Mouse (Mus musculus) left cerebral cortex, adult 9 months (tissue): ENCODE measurements around the gene Fuk.
"Not testable (repeated sequence)": the region's sequence is repeated elsewhere in the genome, so short reads cannot be mapped to it uniquely, and the experiment has no call there.

ENCODE experiments used
- DNase-seq, 2 experiments: peaks; one replicate each; pipeline ENCODE4 v3.0.0; 2022; ENCODE audit warnings: low spot score in 2 of 2

The Fuk gene

DNA sequence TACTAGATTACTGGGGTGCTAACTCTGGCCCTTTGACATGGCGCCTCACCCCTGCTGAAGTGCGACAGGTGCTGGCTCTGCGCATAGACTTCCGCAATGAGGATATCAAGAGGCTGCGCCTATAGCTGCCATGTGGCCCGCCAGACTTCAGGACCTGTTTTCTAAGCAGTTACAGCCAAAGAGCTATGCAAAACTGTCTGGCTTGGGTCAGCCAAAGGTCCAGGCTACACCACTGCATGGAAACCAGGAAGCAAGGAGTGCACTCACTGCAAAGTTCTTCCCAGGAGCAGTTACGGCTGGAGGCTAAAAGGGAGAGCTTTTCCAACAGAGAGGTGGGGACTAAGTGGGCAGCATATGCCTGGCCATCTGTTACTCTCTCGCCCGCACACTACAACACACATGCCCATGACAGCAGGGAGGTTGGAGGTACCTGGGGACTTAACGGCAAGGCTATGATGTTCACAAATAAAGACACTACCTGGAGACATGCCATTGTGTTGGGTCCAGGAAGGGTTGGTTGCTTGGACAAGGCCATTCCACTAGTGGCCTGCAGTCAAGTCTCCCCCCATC lies 20.5 kb downstream of the Fuk start:
- DNase-seq = peak in 1 of 2 experiments; percentile 60

DNA sequence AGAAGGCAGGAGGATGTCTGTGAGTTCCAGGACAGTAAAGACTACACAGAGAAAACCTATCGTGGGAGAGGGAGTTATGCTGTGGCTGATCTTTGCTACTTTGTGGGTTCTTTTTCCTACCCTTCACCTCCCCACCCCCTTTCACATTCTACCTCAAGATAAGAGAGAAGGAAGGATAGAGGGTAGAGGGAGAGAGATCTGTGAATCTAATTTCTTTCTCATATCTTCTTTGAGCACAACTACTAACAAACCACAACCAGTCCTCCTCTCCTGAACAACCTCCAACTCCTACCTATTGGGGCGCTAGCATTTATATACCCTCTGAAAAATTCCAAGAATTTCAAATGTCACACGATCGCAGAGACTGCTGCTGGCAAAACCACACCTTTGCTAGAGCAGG lies 24.4 kb downstream of the Fuk start:
- no peak for DNase-seq

DNA sequence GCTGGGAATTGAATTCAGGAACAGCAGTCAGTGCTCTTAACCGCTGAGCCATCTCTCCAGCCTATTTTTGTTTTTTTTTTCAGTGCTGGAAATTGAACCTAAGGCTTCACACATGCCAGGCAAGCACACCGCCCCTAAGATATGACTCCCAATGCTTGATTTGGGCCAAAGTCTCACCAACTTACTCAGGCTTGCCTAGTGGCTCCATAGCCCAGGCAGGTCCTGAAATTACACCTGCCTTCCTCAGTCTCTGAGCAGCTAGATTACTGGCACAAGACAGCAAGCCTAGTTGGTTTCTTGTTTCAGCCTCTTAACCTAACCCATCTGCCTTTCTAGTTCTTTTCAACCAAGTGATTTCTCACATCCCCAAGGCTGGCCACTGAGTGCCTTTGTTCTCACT lies 31.8 kb downstream of the Fuk start:
- no peak for DNase-seq

DNA sequence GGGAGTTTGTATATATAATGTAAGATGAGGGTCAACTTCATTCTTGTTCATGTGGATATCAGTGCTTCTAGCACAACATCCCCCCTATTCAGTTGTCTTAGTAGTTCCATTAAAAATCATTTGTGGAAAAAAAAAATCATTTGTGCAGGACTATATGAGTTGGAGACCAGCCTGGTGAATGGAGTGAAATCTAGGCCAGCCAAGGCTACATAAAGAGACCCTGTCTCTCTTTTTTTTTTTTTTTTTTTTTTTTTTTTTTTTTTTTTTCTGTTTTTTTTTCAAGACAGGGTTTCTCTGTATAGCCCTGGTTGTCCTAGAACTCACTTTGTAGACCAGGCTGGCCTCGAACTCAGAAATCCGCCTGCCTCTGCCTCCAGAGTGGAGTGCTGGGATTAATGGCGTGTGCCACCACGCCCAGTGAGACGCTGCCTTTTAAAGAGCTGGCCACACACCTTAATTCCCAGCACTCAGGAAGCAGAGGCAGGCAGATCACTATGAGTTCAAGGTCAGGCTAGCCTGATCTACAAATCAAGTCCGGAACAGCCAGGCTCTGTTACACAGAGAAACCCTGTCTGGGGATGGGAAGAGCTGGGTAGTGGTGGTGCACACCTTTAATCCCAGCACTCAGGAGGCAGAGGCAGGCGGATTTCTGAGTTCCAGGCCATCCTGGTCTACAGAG lies 40.8 kb downstream of the Fuk start:
- DNase-seq = not testable (repeated sequence)

DNA sequence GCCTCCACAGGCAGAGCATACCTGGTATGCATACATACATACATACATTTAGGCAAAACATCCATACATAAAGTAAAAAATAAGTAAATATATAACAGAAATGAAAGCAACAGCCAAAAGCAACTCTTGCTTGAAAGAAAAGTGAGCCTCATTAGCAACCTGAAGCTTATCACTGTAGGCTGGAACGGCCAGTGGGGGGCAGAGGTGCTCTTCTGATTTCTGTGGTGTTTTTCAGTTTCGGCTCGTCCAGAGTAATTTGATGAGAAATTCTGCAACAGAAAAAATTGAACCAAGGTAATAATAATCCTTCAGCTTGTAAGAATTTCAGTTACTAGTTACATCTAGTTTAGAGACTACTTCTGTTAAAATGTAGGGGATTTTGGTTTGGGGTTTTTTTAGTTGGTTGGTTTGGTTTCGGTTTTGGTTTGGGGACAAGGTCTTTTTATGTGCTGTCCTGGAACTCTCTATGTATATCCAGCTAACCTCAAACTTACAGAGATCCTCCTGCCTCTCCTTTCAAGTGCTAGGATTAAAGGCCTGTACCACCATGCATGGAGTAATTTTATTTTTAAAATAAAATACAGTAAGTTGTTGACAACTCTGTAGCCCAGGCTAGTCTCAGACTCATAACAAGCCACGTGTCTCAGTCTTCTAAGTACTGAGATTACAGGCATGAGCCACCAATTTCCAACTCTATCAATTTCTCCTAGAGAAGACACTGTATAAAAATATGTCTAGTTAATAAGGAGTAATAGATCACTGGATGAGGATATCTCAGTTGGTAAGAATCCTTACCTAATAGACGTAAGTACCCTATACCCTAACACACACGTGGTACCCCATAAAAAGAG lies 42.4 kb downstream of the Fuk start:
- DNase-seq = no peak

DNA sequence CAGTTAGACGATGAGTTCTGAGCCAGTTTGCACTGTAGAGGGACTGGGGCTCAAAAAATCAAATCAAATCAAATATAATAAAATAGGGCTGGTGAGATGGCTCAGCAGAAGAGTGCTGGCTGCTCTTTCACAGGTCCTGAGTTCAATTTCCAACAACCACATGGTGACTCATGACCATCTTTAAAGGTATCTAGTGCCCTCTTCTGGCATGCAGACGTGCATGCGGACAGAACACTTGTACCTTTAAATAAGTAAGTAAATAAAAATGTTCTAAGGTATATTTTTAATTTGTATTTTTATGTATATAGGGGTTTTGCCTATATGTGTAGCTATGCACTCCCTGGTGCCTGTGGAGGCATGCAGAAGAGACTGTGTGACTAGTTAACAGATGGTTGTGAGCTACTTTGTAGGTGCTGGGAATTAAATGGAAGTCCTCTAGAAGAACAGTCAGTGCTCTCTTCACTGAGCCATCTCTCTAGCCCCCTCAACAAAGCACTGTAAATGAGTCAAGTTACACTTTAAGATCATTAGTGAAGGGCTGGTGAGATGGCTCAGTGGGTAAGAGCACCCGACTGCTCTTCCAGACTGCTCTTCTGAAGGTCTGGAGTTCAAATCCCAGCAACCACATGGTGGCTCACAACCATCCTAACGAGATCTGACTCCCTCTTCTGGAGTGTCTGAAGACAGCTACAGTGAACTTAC lies 45.4 kb downstream of the Fuk start:
- no peak for DNase-seq

DNA sequence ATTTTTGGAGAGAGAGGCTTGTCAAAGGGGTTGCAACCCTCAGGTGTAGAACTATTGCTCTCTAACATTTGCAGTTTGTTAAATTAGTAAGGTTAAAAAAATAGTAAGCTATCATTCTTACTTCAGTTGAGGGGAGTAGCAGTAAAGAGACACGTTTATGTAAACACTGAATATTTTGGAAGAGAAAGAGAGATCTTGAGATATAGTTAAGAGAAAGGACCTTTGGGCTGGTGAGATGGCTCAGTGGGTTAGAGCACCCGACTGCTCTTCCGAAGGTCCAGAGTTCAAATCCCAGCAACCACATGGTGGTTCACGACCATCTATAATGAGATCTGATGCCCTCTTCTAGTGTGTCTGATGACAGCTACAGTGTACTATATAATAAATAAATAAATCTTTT lies 46.2 kb downstream of the Fuk start:
- not testable (repeated sequence) for DNase-seq

DNA sequence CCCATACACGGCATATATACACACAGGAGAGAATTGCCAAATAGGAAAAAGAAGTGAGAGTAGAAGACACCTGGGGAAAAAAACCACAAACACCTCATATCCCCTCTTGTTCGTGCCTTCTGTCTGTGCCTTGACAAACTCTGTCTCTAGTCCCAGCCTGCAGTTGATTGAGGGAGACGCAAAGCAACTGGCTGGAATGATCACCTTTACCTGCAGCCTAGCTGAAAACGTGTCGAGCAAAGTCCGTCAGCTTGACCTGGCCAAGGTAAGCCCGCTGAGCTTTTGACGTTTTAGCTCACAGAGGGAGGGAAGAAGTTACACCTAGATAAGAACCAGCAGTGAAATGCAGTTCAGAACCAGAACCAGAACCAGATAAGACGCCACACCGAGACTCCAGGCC lies 51.1 kb downstream of the Fuk start:
- DNase-seq = no peak

DNA sequence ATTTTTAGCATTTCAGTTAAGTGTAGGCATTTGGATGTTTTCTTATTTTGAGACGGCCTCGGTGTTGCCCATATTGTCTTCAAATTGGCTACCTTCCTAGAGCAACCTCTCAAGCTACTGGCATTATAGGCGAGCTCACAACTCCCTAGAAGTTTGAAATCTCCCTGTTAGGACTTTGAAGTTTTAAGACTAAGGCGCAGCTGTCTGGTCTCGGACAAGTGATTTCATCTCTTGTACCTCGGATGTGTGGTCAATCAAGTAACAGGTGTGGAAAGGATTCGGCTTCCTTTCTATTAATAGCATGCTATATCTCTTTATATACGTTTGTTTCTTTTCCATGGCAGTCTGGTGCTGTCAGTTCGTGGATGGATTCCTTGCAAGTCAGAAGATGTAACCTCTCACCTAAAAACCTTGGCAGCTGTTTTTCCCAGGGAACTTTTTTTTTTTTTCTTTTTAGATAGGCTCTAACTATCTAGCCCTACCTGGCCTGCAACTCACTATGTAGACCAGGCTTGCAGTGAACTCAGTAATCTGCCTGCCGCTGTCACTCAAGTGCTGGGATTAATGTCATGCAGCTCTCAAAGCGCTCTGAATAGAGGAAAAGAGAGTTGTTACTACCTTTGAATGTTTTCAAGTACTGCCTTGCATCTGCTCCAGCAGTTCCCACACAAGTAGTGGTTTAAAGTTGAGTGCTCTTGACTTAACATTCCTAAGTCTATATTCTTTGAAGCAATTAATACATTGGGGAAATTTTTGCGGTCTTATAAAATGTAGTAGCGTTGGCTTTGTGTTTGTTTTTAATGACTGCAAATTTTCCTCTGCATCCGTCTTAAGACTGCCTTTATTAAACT lies 54.4 kb downstream of the Fuk start:
- no peak for DNase-seq

DNA sequence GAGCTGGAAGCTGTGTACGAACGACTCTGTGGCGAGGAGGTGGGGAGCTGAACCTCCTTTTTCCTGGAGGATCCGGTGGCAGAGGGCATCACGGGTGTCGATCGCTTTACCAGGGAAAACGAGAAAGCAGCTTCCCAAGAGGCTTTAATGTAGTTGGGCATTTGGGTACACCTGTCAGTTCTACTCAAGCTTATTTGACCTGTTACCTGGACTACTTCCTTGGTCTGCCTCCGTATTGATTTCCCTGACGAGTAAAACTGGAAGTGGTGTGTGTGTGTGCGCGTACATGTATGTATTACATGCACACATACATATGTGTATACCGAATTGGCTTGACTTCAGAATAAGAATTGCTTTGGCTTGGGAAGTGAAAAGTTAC lies 55.1 kb downstream of the Fuk start:
- no peak for DNase-seq

DNA sequence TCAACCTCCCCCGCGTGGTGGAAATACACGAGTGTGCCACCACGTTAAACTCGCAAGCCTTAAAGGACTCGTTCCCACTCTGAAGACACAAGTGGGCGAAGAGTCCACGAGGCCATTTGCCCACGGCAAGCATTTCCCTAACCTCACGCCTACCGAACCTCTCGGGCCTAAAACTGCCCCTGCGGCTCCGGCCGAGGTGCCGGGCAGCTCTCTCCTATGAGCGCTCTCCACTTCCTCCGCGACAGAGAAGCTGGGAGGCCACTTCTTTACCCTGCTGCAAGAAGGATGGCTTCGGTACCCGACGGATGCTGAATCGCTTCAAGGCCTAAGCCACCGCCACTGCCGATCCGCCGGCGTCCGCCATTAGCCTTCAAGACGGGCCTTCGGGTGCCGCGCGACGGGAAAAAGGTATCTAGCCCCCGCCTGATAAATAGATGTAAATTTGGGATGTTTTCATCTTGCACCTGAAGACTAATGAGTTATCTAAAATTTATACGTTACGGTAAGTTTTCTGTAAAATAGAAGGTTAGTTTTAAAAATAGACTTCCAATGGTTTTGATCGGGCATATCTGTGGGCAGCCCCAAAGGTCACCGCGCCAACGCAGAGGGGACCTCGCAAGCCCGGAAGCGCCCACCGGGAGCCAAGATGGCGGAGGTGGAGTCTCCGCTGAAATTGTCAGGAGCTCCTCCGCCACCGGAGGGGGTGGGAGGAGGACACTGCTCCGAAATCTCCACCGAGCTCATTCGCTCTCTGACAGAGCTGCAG lies 55.7 kb downstream of the Fuk start, which contains the start of the genes Cog4 and Sf3b3:
Cog4 (plus strand) TSS at position 196 of the 766 bp plus-strand sequence.
Sf3b3 (minus strand) TSS at position 383 of the 766 bp plus-strand sequence.
- DNase-seq = peak; percentile 65 to 87

DNA sequence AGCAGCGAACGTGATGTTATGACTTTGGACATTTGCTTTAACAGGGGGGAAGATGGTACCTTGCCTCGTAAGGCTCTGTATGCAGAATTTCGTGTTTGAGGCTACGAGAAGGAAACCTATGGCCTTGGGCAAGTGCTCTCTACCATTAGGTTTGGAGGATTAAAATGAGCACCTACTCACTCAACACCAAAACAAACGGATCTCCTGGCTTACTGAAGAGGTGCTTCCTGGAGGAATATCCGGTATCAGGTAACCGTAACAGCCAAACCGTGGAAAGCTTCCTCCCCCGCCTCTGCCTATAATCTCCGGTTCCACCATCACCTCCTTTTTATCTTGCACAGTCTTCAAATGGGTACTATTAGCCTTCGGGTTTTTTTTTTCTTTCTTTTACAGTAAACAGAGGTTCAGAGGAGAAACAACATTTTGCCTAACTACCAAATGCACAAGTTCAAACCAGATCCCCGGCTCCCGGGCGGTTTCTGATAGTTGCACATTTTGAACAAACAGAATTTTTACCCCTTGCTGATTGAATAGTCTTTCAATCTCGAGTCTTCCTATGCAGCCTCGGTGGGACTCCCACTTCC lies 56.4 kb downstream of the Fuk start:
- DNase-seq = no peak

DNA sequence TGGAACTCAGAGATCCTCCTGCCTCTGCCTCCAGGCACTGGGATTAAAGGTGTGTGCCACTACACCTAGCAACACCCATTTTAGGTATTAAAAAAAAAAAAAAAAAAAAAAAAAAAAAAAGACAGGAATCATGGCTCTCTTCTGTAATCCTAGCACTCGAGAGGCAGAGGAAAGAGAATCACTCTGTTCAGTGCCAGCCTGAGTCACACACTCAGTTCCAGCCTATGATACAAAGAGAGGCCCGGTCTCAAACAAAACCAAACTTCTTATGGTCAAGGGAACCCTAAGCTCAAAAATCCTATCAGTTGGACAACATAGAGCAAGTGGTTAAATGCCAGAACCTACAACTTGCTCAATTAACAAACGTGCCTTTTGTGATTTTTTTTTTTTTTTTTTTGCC lies 57.3 kb downstream of the Fuk start:
- no peak for DNase-seq

DNA sequence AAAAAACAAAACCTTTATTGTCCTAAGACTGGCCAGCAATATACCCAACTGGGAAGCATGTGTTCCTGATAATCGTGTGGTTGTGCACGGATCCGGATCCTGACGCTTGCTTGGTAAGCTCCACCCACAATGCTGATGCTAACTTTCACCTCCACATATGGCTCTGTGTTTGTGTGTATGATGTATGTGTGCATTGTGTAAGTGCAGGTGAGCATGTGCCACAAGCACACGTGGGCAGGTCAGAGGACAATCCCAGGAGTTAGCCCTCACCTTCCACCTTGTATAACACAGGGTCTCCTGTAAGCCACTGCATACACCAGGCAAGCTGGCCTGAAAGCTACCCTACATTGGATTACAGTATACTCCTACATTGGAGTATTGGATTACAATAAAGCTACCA lies 59.1 kb downstream of the Fuk start:
- DNase-seq = no peak

DNA sequence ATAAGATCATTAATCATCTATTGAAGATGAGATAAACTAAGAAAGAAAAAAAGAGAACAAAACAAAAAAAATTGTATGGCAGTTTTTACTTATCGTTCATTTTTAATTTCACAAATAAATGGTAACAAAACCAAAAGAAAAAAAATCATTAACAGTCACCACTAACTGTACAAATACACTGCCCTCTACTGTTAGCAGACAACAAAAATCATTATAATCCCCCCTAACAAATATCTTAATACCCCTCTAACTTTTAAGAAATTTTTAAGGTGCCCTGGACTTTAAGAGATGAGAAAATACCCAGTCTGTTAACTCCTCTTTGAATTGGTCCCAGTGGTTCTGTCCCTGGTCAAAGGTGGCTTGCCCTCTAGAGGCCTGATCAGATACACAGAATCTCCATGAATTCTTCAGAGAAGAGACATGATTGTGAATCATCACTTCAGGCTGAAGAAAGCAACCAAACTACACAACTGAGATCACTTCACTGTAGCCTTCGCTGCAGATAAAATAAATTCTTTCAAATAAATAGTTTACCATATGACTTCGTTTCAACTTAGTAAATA lies 60.2 kb downstream of the Fuk start:
- no peak for DNase-seq
